Mouse (Mus musculus) thymus, adult 18-20 months (tissue): ENCODE measurements around the gene Ndel1.
A peak's percentile ranks its signal among the peaks of the same experiment; 100 is the strongest.
"Not testable (repeated sequence)": the region's sequence is repeated elsewhere in the genome, so short reads cannot be mapped to it uniquely, and the experiment has no call there.

Experiments used
- DNase-seq, 2 experiments: peaks; one replicate each; pipeline ENCODE4 v3.0.0; 2022; ENCODE audit warnings: mixed read lengths in 2 of 2

The Ndel1 gene

DNA sequence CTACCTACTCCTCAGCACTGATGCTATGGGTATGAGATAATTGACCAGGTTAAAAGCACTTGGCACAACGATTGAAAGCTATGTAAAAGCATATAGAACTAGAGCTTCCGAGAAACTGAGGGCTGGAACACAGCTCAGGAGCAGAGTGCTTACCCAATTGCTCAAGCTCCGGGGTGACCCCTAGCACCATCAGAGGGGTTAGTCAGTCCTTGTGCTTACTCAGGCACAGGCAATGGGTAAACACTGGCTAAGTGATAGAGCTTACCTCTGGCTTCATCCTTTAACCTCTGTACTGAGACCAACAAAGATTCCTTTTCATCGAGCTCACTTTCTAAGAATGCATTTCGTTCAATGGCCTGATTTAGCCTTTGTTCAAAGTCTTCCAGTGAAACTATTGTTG lies 32.1 kb downstream of the Ndel1 start:
- DNase-seq: no peak

DNA sequence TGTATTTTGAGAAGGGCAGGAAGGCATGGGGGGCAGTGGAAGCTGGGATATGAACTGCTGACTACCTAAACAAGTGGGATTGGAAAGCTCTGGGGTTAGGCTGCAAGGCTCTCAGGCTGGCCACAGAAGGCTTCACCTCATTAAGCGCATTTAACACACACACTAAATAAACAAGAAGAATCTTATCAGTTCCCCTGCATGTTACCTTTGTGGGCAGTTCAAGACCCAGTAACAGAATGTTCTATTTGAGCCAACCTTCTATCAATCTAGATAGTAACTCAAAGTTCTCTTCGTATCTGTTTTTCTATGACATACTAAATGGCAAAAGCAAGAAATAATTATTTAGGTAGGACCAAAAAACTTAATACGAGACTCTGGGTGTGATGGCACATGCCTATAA lies 36.6 kb downstream of the Ndel1 start:
- DNase-seq: no peak

DNA sequence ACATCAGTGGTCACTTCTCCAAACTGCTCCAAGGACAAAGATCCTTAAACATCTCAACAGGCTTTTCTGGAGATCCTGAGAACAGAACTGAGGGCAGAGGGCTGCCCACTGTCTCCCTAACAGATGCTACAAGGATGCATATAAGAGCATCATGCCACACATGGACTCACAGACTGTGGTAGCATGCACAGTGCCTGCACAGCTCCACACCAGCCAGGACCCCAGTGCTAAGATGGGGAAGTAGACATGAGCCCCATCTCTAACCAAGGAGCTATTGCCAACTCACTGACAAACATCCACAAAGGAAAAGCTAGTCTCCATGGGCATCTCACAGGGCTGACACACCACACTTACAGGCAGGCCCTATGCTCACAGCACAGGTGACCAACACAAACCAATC lies 38.1 kb downstream of the Ndel1 start:
- no peak for DNase-seq

DNA sequence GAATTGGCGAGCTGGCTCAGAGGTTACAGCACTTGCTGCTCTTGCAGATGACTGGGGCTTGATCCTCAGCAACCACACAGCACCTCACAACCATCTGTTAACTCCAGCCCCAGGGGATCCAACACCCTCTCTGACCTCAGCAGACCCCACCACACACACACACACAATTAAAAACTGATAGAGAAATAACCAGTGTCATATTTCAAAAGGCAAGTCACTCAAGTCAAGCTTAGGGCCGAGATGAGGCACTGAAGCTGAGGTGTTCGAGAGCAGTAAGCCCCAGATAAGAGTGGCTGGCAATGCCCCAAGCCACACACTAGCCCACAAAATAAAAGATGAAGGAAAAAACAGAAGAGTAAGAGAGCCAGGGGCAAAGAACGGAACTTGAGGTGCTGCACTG lies 38.9 kb downstream of the Ndel1 start:
- DNase-seq: no peak

DNA sequence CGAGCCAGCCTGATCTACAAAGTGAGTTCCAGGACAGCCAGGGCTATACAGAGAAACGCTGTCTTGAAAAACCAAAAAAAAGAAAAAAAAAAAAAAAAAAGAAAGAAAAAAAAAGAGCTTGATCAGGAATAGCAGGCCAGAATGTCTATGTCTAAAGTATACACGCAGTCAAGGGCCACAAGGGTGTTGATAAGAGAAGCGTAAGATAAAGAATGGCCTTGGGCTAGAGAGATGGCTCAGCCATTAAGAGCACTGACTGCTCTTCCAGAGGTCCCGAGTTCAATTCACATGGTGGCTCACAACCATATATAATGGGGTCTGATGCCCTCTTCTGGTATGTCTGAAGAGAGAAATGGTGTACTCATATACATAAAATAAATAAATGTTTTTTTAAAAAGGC lies 40.1 kb downstream of the Ndel1 start:
- not testable (repeated sequence) for DNase-seq

DNA sequence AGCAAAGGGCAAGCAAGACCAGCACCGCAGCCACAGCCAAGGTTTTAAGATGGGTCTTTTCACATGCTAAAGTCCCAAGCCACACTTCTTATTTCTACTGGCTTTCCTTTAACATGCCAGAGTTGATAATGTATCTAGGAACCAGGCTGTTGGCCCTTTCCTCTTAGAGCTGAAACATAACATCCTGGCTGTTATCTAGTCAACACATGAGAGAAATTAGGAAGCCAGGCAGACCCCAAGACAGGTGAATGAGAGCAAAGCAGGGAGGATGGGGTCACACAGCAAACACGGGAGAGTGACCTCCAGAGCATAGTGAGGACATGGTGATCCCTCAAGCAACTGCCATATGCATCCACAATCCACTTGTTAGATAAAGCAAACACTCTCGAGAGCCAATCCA lies 44.9 kb downstream of the Ndel1 start:
- no peak for DNase-seq

DNA sequence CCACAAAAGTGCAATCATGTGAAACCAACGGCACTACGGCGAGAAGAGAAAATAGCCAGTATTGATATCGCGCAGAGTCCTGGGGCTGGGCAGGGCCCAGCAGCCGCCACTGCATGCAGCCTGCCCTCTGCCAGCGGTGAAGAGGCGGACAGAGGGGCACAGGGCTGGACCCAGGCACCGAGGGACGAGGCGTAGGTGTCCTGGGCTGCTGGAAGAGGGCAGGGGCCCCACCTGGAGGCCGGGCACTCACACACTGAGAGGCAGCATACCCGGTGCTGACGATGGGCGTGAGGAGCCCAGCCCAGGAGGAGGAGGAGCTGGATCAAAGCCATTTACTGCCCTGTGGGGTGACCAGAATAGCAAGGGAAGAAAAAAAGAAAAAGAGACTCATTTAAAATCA lies 49.3 kb downstream of the Ndel1 start:
- DNase-seq: no peak

DNA sequence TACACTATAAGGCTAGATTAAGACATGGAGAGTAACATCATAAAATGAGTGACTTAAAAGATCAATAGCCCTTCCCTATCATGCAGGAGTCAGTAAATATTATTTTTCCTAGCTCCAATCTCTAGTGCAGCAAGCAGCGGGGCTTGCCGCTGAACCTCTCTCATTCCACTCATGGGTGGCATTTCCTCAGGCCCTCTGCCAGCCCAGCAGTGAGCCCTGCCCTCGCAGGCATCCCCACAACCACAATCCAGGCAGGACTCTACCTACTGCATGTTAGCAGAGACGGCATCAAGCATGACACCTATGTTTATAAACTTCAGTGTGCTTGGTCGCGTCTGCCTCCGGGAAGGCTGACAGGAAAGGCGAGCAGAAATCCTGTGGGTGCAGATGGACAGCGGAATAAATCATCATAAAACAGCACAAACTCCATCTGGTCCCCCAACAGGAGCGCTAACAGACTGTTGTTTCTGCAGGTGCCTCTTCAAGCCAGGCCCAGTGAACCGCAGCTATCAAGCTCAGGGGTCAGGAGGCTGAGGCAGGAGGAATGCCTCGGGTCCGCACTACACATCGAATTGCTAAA lies 52.3 kb downstream of the Ndel1 start:
- DNase-seq: no peak

DNA sequence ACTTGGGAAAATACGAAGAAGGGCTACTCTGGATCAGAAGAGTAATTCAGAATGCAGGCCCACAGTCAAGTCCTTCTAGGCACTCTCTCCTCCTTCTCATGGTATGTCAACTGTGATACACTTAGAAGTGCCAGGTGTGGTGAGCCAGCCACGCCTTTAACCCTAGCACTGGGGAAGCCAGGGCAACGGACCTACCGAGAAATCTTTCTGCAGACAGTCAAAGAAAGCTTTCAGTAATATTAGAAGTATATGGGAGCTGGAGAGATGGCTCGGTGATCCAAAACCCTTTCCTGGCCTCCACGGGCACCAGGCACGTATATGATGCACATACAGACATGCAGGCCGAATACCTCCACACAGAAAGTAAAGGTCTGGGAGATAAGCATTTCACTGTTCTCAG lies 53.2 kb downstream of the Ndel1 start:
- DNase-seq: no peak

DNA sequence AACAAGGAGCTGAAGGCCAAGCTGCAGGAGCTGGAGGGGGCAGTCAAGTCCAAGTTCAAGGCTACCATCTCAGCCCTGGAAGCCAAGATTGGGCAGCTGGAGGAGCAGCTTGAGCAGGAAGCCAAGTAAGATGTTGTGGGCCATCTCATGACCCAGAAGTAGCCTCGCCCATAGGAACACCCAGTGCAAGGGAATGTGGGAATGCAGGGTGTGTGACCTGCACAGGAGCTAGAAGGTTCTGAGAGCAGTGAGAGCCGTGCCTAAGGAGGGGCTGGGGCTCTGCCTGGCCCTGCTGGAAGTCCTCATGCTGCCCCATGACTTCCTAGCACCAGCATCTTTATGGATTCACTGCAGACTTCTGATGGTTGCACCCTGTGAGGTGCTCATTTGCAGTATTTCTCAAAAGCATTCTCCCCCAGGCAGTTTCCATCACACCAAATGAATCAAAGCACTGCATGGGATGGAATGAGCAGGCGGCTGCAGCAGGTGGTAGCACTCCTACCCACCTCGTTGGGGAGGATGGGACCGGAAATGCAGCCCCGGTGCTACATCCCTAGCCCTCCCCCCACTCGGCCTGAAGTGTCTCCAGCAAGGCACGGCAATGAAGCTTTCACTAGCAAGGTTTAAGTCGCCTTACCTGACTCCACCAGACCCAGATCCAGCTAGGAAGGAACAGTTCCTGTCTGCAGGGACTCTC lies 59.6 kb downstream of the Ndel1 start:
- no peak for DNase-seq

DNA sequence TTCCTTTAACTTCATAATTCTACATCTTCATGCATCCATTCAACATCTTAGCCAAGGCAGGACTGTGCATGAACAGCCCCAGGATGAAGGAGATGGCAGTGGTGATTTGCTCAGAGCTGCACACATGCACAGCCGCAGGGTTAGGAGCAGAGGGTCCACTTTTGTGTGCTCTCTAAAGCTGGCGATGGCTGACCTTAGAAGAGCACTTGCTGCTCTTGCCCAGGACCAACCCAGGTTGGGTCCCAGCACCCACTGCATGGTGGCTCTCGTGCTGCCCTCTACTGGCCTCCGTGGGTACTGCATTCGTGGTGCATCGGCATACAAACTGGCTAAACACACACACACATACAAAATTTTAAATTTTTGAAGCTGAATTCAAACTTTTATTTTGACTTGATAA lies 63.9 kb downstream of the Ndel1 start:
- DNase-seq: peak; percentile 19 to 27

DNA sequence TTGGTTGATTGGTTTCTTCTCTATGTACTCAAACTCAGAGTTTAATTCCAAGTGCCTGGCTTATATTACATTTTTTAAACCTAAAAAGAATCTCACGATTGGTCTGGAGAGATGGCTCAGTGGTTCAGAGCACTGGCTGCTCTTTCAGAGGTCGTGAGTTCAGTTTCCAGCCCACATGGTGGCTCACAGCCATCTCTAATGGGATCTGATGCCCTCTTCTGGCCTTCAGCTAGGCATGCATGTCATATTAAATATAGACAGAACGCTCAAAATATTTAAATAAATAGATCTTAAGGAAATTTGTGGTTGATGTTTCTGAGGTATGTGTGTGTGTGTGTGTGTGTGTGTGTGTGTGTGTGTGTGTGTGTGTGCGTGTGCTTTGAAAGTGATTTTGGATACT lies 66.5 kb downstream of the Ndel1 start:
- no peak for DNase-seq

DNA sequence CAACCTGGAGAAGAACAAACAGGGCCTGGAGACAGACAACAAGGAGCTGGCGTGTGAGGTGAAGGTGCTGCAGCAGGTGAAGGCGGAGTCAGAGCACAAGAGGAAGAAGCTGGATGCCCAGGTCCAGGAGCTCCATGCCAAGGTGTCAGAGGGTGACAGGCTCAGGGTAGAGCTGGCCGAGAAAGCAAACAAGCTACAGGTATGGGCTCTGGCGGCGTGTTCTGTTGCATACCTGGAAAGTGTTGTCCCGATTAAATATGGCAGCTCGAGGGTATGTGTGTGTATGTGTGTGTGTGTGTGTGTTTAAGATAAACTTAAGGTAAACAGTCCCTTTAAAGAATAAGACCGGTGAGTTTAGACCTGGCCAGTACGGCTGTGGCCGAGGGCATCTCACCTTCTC lies 73.4 kb downstream of the Ndel1 start:
- no peak for DNase-seq

DNA sequence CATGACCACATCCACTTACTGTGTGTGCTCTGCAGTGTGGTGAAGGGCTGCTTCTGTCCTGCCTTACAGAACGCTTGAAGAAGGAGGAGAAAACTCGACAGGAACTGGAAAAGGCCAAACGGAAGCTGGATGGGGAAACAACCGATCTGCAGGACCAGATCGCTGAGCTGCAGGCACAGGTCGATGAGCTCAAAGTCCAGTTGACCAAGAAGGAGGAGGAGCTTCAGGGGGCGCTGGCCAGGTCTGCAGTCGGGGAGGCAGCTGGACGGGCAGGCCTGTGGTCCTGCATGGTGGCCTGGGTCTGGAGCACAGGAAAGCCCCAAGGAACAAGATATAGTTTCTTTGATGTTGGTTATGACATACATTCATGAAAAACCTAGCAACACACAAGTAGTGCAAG lies 79.9 kb downstream of the Ndel1 start:
- DNase-seq: no peak

DNA sequence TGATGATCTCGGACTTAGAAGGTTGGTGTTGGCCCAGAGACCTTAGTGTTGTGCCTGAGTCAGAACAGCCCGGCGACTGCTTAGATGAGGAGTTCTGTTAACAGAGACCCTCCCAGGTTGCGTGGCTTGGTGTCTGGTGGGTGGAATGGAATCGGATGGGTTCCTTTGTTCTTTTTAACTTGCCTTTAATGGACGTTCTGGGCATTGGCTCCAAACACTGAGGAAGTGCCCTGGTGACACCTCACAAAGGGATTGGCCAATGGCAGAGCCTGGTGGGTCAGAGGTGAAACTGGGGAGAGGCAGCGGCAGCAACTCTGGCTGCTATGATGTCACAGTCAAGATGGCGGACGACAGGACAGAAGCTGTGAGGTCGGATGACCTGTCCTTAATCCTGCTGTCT lies 80.9 kb downstream of the Ndel1 start:
- no peak for DNase-seq

DNA sequence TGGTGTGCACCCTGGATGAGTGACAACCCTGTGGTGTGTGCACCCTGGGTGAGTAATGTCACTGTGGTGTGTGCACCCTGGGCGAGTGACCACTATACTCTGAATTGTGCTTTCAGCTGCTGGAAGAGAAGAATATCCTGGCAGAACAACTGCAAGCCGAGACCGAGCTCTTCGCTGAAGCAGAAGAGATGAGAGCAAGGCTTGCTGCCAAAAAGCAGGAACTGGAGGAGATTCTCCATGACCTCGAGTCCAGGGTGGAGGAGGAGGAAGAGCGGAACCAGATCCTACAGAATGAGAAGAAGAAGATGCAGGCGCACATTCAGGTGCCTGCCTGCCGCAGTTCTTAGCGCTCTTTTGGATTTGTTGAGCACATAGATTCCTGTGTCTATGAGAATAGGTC lies 84.4 kb downstream of the Ndel1 start:
- DNase-seq: no peak

DNA sequence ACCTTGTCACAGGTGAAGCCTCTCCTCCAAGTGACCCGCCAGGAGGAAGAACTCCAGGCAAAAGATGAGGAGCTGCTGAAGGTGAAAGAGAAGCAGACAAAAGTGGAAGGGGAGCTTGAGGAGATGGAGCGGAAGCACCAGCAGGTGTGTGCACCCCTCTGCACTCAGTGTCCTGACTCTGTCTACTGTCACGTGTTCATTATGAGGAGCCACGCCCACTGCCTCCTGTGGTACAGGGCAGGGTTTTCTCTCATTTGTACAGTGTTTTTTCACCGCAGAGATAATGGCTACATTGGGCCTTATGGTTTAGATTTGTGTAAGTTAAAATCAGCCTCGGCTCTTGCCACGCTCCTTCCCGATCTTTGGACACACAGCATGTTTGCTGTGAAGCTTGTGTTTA lies 85.8 kb downstream of the Ndel1 start:
- no peak for DNase-seq

DNA sequence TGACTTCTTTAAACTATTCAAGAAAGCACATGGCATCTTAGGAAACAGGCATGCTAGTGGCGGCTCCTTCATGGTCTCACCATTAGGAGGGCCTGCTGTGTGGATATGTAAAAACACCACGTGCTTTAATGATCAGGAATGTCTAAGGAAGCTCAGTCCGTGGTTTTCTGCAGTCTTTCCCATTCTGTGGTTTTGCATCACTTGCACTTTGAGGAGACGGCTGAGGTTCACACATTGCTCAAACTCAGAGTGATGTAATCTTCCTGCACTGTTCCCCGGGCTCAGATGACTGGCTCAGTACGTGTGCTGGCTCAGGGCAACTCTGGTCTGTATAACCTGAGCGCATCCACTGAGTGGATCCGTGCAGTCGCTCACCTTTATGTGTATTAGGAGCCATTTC lies 89.3 kb downstream of the Ndel1 start:
- DNase-seq: no peak

DNA sequence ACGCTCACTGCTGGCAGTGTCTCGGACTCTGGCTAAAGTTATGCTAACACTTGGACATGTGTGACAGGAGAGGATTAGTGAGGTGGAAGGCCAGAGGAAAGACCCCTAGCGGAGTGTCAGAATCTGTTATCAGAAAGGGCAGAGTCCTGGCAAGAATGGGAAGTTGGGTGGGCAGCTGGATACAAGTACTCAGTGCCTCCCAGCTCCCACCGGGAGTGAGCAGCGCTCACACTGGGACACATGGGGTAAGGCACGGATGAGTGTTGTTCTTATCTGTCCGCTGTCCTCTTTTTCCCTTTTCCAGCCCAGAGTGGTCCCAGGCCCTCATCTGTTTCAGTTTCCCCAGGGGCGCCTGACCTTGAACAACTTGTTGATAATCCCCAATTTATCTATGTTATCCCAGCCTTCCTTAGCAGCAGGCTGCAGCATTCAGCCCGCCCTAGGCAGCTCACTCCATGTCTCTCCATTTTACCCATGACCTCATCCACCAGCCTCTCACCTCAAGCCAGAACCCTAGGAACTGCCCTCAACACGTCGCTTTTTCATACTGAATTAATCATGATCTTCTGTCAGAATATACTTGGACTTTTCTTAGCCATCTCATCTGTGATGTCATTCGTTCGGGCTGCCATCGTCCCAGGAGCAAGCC lies 91.1 kb downstream of the Ndel1 start:
- DNase-seq: no peak

DNA sequence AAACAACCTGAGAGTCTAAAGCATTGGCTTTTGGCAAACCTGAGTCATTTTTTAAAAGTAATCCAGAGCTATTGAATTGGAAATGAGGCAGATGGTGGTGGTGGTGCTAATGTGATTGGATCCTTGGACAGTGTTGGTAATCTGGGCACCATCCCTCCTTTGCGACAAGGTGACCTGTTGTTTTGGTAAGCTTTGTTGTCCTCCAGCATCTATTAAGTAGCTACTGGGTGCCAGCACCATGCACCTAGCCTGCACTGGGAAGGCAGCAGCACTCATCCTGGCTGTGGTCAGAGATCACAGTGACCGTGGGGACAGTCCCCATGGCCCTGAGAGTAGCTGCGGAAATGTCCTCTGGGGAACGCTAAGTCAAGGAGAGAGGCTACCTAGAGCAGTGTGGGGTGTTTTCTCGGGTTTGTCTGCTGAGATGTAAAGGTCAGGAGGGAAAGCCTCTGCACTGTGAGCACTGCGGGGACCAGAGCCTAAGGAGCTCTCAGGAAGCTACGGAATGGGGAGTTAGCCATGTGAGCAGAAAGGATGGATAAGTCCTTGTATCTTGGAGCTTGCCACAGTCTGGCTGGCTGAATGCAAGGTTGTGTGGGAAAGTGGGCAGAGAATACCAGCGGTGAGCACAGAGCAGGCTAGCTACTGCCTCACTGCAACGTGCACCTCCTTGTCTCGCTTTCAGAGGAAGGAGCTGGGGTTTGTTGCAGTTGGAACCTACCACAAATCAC lies 91.8 kb downstream of the Ndel1 start:
- DNase-seq: no peak

DNA sequence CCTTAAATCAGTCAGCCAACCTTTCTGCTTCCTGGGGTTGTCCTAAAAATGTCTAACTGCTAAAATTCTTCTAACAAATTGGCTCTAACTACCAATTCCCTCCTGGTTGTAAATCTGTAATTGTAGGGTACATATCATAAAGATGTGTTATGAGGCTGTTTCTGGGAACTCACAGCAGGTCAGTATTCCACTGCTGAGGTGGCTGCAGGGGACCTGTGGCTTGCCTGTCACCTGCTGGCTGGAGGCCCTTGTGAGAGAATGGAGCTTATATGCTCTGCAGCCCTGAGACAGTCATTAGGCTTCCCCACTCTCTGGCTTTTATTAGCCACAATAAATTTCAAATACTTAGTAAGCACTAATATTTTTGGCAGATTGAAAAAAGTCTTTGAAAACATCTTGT lies 92.8 kb downstream of the Ndel1 start:
- no peak for DNase-seq

DNA sequence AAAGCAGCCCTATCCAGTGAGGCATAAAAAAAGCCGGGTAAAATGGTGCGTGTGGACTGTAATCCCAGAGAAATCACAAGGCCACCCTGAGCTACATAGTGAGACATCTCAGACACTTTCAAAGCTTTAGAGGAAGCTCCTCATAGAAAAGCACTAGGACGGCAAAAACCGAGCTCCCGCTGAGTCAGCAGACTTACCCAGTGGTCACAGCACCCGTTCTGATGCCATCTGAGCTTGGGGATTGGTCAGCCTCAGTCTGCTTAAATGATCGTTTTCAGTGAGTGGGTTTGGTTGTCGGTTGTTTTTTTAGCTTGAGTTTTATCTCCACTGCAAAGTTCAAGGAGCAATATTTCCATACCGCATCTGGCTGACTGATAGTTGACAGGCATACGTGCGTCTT lies 93.7 kb downstream of the Ndel1 start:
- no peak for DNase-seq

DNA sequence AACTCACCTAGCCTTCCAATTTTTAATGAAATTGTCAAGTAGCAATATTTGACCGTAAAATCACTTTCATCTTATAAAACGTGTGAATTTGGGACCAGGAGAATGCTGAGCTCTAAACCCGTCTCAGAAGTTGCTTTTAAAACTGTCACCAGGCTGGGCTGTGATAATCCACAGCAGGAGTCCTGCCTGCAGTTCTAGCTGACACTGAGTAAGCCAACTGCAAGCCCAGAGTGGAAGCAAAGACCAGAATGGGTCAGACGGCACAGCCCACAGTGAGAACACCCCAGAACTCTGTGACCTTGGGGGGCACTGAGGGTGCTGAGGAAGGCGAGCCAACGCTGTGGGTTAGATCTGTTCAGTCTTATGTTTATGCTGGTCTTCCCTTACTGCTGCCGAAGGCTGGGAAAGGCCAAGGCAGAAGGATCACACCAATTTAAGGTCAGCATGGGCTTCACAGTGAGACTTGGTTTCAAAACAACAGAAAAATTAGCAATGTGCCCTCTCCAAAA lies 95.5 kb downstream of the Ndel1 start:
- no peak for DNase-seq
